20 mouse cellular contexts compared by ENCODE assay signal in the genomic region with DNA sequence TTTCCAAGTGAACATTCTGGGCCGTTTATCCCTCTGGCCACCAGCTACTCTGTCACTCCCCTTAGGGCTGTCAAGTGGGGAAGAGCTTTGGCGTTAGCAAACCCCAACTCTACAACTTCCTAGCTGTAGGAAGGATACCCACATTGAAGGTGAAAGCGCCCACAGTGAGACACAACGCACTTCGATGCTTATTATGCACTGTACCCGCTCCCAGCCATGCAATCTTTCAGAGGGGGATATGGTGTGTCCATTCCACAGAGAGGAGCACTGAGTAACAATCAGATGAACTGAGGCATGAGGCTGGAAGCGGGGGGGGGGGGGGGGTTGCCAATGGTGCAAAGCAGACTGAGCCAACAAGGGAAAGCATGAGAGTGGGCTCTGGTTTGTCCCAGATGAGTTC. TPM values are rescaled to one million over a fixed set of nuclear protein-coding genes. Genes with fewer than 3 reads are reported as not detected.
"Had no signal": no experiment of that assay in that cellular context is flagged by ENCODE, and none has a peak within 500 bp of the region (broad histone marks: within the 10 kb centered on the region; RNA-seq: fewer than 3 reads in every experiment).

No protein-coding gene starts in this region.

- H3K27ac ChIP-seq: lung, embryonic 15.5 days; macrophage; midbrain, embryonic 13.5 days; midbrain, embryonic 15.5 days; stomach, postnatal 0 days had no signal

- DNase-seq: lung, adult 2 months; lung, postnatal 14 days; lung, postnatal 36 days; right cerebral cortex, postnatal 14 days; thymus, adult 2 months; thymus, postnatal 25 days; thymus, postnatal 4 days had no signal

- H3K9me3 ChIP-seq: lung, embryonic 15.5 days; megakaryocyte, embryonic 14.5 days; midbrain, embryonic 13.5 days; midbrain, embryonic 15.5 days; neural tube, embryonic 12.5 days; stomach, embryonic 15.5 days had no signal

- H3K27me3 ChIP-seq: lung, embryonic 15.5 days; megakaryocyte, embryonic 14.5 days; midbrain, embryonic 13.5 days; midbrain, embryonic 15.5 days; neural tube, embryonic 12.5 days; stomach, embryonic 15.5 days had no signal

- ATAC-seq: lung, postnatal 0 days; midbrain, embryonic 13.5 days; midbrain, embryonic 15.5 days had no signal

- H3K4me2 ChIP-seq: lung, embryonic 15.5 days; midbrain, embryonic 11.5 days; midbrain, embryonic 13.5 days; midbrain, embryonic 15.5 days; neural tube, embryonic 12.5 days; stomach, embryonic 15.5 days had no signal

- H3K4me3 ChIP-seq: lung, embryonic 15.5 days; megakaryocyte, embryonic 14.5 days; midbrain, embryonic 13.5 days; midbrain, embryonic 15.5 days; neural tube, embryonic 12.5 days; stomach, embryonic 15.5 days had no signal

- H3K36me3 ChIP-seq: midbrain, embryonic 13.5 days; midbrain, embryonic 15.5 days; neural tube, embryonic 12.5 days; stomach, embryonic 15.5 days had no signal

- H3K9ac ChIP-seq: lung, embryonic 15.5 days; midbrain, embryonic 13.5 days; midbrain, embryonic 15.5 days; stomach, embryonic 15.5 days had no signal

RNA-seq across cellular contexts. Expression of a gene that starts 27.8 kb away (rescaled TPM):
- total RNA-seq: megakaryocyte progenitor cell, adult 5-6 weeks; monocyte, adult 5-6 weeks; neutrophil, adult 5-6 weeks had no signal
- polyA plus RNA-seq: macrophage had no signal
